Mouse (Mus musculus): ENCODE data around the gene Trpv5. TPM values are rescaled to one million over a fixed set of nuclear protein-coding genes. Genes with fewer than 3 reads are reported as not detected.

The Trpv5 gene
- polyA plus RNA-seq, 1 experiment from 2014 or later = not detected

GRCm38 (mm10) chr6:41681656-41682055 is 1.1 kb upstream of the Trpv5 start:
- H3K4me3 ChIP-seq (replicated peaks) = no peak overlapping the region
- WGBS = 91% methylated on average over 5 of the region's 5 CpGs
- no peaks in the 10 kb centered on the region for H3K9me3 ChIP-seq
- no peak overlapping the region for H3K9ac ChIP-seq (replicated peaks)
- H3K4me2 ChIP-seq (replicated peaks) = no peak overlapping the region
- ATAC-seq = no peak
- no peak overlapping the region for H3K27ac ChIP-seq
- H3K4me1 ChIP-seq (replicated peaks) = no peaks in the 10 kb centered on the region
- no peaks in the 10 kb centered on the region for H3K27me3 ChIP-seq
- H3K36me3 ChIP-seq = no peaks in the 10 kb centered on the region

GRCm38 (mm10) chr6:41676530-41676929 is 4.0 kb downstream of the Trpv5 start:
- ATAC-seq = no peak
- Histone ChIP-seq H3K9me3 (no peaks in the 10 kb centered on the region), H3K27ac (no peak overlapping the region), H3K4me3 (replicated peaks) (no peak overlapping the region), H3K36me3 (no peaks in the 10 kb centered on the region), H3K4me2 (replicated peaks) (no peak overlapping the region), H3K27me3 (no peaks in the 10 kb centered on the region), H3K9ac (replicated peaks) (no peak overlapping the region), H3K4me1 (replicated peaks) (no peaks in the 10 kb centered on the region)
- WGBS = 97% methylated on average over 2 of the region's 2 CpGs

DNA sequence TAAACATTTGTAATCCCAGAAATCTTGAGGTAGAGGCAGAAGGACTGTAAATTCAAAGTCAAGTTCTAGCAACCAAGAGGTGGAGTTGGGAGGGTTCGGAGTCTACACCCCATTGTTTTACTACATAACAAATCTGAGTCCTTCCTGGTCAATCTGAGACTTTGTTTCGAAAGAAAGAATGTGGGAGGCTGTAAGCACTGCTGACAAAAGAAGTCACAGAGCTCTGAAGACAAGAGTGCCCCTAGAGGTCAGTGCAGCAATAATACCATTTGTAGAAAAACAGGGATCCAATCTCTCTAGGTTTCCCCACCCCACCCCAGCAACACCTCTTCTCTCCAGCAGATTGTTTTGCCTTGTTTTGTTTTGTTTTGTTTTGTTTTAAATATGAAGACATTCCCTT is 18.2 kb downstream of the Trpv5 start:
- whole genome bisulfite sequencing = 34% methylated on average over 2 of the region's 2 CpGs
- no peak overlapping the region for H3K9ac ChIP-seq (replicated peaks)
- ATAC-seq = no peak

DNA sequence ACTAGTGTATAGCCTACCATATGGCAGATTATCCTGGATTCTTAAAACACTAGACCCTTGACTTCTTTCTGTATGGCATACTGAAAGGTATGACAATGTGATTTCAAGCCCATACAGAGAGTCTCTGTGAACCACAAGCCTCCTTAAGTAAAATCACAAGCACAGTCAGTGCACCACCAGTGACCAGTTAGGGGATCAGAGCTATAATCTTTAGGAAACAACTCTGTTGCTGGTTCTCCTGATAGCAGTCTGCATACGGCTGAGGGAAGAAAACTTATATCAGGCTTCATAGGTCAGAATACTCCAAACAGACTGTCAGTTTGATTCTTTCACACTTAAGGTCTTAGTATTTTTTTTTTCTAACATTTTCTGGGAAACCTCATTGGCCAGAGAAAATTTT is 22.1 kb downstream of the Trpv5 start:
- no peak for ATAC-seq
- 77% methylated on average over 1 of the region's 1 CpGs for WGBS
- Histone ChIP-seq H3K27ac (no peak overlapping the region), H3K27me3 (no peaks in the 10 kb centered on the region), H3K9me3 (no peaks in the 10 kb centered on the region), H3K4me1 (replicated peaks) (no peaks in the 10 kb centered on the region), H3K9ac (replicated peaks) (no peak overlapping the region), H3K4me2 (replicated peaks) (no peak overlapping the region), H3K36me3 (no peaks in the 10 kb centered on the region), H3K4me3 (replicated peaks) (no peak overlapping the region)

More for the DNA sequence above, 18.2 kb downstream of the Trpv5 start:
- no peaks in the 10 kb centered on the region for H3K9me3 ChIP-seq
- H3K4me1 ChIP-seq (replicated peaks) = no peaks in the 10 kb centered on the region
- H3K4me2 ChIP-seq (replicated peaks) = no peak overlapping the region
- H3K36me3 ChIP-seq = no peaks in the 10 kb centered on the region
- H3K27ac ChIP-seq = no peak overlapping the region
- H3K27me3 ChIP-seq = no peaks in the 10 kb centered on the region
- no peak overlapping the region for H3K4me3 ChIP-seq (replicated peaks)

- 92% methylated on average over 8 of the region's 8 CpGs for WGBS
- no peak overlapping the region for H3K27ac ChIP-seq
- no peaks in the 10 kb centered on the region for H3K27me3 ChIP-seq
- no peaks in the 10 kb centered on the region for H3K4me1 ChIP-seq (replicated peaks)
- ATAC-seq = no peak
- no peak overlapping the region for H3K9ac ChIP-seq (replicated peaks)
- no peak overlapping the region for H3K4me2 ChIP-seq (replicated peaks)
- no peak overlapping the region for H3K4me3 ChIP-seq (replicated peaks)
- no peaks in the 10 kb centered on the region for H3K36me3 ChIP-seq
- no peaks in the 10 kb centered on the region for H3K9me3 ChIP-seq
Observed at GRCm38 (mm10) chr6:41654648-41655047, 25.9 kb downstream of the Trpv5 start.

- H3K27ac ChIP-seq = no peak overlapping the region
- ATAC-seq = no peak
- no peak overlapping the region for H3K9ac ChIP-seq (replicated peaks)
- no peaks in the 10 kb centered on the region for H3K4me1 ChIP-seq (replicated peaks)
- WGBS = 95% methylated on average over 5 of the region's 5 CpGs
- H3K4me3 ChIP-seq (replicated peaks) = no peak overlapping the region
- H3K36me3 ChIP-seq = no peaks in the 10 kb centered on the region
- H3K27me3 ChIP-seq = no peaks in the 10 kb centered on the region
- H3K9me3 ChIP-seq = no peaks in the 10 kb centered on the region
- no peak overlapping the region for H3K4me2 ChIP-seq (replicated peaks)
Observed at GRCm38 (mm10) chr6:41653173-41653572, 27.4 kb downstream of the Trpv5 start.

DNA sequence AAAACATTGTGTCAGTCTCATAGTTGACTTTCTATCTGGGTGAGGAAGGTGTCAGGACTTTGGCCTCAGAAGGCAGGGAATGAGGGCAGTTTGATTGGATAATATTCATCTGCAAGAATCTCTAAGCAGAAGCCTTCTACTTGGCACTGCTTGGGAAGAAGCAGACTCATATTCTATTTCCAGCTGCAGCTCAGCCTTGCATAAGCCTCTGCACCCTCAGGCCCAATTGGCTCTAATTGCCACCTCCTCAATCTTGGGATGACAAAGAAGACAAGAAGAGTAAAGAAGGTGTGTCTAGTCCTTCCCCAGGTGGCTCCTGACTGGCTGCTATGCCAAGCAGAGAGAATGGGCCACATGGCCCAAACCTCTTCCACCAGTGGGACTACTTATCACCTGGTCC is 33.9 kb downstream of the Trpv5 start:
- H3K27ac ChIP-seq = no peak overlapping the region
- H3K4me2 ChIP-seq (replicated peaks) = no peak overlapping the region
- ATAC-seq = no peak
- no peaks in the 10 kb centered on the region for H3K36me3 ChIP-seq
- H3K27me3 ChIP-seq = no peaks in the 10 kb centered on the region
- H3K9me3 ChIP-seq = no peaks in the 10 kb centered on the region
- H3K4me3 ChIP-seq (replicated peaks) = no peak overlapping the region
- no peaks in the 10 kb centered on the region for H3K4me1 ChIP-seq (replicated peaks)
- no peak overlapping the region for H3K9ac ChIP-seq (replicated peaks)

DNA sequence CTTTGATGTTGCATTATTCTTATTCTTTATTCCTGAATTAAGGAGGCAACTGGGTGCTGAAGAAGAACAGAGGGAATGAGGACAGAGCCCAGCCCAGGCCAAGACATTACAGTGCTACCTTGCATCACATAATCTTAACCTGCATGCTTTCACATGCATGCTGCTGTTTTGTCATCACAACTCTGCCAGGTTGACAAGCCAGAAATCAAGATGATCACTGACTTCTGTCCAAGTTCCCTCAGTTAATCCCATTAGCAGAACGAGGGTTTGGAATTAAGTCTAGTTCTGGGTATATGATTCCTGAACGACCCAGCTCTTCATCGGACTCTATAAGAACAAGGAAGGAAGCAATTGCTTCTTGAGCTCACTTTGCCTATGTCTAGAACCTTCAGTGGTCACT is 34.3 kb downstream of the Trpv5 start:
- H3K9ac ChIP-seq (replicated peaks) = no peak overlapping the region
- WGBS = 83% methylated on average over 3 of the region's 3 CpGs
- ATAC-seq = no peak
- no peak overlapping the region for H3K27ac ChIP-seq
- no peaks in the 10 kb centered on the region for H3K27me3 ChIP-seq
- H3K4me3 ChIP-seq (replicated peaks) = no peak overlapping the region
- H3K9me3 ChIP-seq = no peaks in the 10 kb centered on the region
- H3K4me2 ChIP-seq (replicated peaks) = no peak overlapping the region
- H3K4me1 ChIP-seq (replicated peaks) = no peaks in the 10 kb centered on the region
- H3K36me3 ChIP-seq = no peaks in the 10 kb centered on the region

- H3K4me1 ChIP-seq (replicated peaks) = no peaks in the 10 kb centered on the region
- ATAC-seq = no peak
Observed at GRCm38 (mm10) chr6:41643227-41643626, 37.3 kb downstream of the Trpv5 start.

GRCm38 (mm10) chr6:41642765-41643164 is 37.8 kb downstream of the Trpv5 start:
- H3K27me3 ChIP-seq = no peaks in the 10 kb centered on the region
- no peaks in the 10 kb centered on the region for H3K4me1 ChIP-seq (replicated peaks)
- no peak overlapping the region for H3K9ac ChIP-seq (replicated peaks)
- ATAC-seq = no peak
- H3K27ac ChIP-seq = no peak overlapping the region
- no peaks in the 10 kb centered on the region for H3K9me3 ChIP-seq
- no peak overlapping the region for H3K4me2 ChIP-seq (replicated peaks)
- H3K4me3 ChIP-seq (replicated peaks) = no peak overlapping the region
- H3K36me3 ChIP-seq = no peaks in the 10 kb centered on the region
- WGBS = 92% methylated on average over 4 of the region's 4 CpGs

More at GRCm38 (mm10) chr6:41643227-41643626, 37.3 kb downstream of the Trpv5 start:
- Histone ChIP-seq H3K9ac (replicated peaks) (no peak overlapping the region), H3K27me3 (no peaks in the 10 kb centered on the region), H3K27ac (no peak overlapping the region), H3K4me3 (replicated peaks) (no peak overlapping the region), H3K4me2 (replicated peaks) (no peak overlapping the region), H3K9me3 (no peaks in the 10 kb centered on the region), H3K36me3 (no peaks in the 10 kb centered on the region)
- 92% methylated on average over 3 of the region's 3 CpGs for WGBS

DNA sequence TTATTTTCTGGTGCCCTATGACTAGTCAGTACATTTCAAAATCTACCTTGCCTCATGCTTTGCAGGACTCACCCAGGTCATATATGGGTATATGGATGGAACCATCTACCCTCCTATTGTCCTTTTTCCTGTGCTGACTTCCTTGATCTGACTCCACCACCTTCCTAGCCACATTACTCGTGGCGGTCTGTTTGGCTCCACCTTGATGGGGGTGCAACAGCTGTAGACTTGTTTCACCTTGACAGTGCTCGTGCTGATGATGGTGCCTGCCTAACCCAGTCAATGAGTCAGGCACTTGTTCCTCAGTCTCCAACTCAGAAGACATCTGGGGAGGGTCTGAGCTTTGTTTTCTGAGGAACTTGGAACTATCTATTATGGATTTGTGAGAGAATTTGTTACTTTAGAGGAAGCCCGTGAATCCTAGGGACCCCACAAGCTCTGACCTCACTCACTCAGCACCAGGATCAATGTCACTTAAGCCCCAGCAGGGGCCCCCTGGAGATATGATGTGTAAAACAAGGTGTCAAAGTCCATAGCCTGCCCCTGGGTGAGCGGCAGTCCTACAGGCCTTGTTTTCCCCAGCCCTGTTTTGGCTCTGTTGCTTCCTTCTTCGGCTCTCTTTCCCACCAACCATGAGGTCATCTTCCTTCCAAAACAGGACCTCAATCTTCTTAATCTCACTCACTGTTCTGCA is 39.2 kb downstream of the Trpv5 start:
- Histone ChIP-seq H3K27ac (no peak overlapping the region), H3K9me3 (no peaks in the 10 kb centered on the region), H3K27me3 (no peaks in the 10 kb centered on the region), H3K9ac (replicated peaks) (no peak overlapping the region), H3K4me1 (replicated peaks) (no peaks in the 10 kb centered on the region), H3K36me3 (no peaks in the 10 kb centered on the region), H3K4me2 (replicated peaks) (no peak overlapping the region), H3K4me3 (replicated peaks) (no peak overlapping the region)
- 90% methylated on average over 6 of the region's 6 CpGs for WGBS
- ATAC-seq = no peak

GRCm38 (mm10) chr6:41640449-41640848 is 40.1 kb downstream of the Trpv5 start:
- no peak overlapping the region for H3K9ac ChIP-seq (replicated peaks)
- no peak for ATAC-seq

GRCm38 (mm10) chr6:41637927-41638506 is 42.6 kb downstream of the Trpv5 start:
- no peaks in the 10 kb centered on the region for H3K36me3 ChIP-seq
- no peak overlapping the region for H3K4me3 ChIP-seq (replicated peaks)
- ATAC-seq = no peak
- no peak overlapping the region for H3K4me2 ChIP-seq (replicated peaks)
- no peak overlapping the region for H3K9ac ChIP-seq (replicated peaks)
- no peak overlapping the region for H3K27ac ChIP-seq
- H3K9me3 ChIP-seq = no peaks in the 10 kb centered on the region
- WGBS = 85% methylated on average over 6 of the region's 6 CpGs
- no peaks in the 10 kb centered on the region for H3K4me1 ChIP-seq (replicated peaks)
- H3K27me3 ChIP-seq = no peaks in the 10 kb centered on the region

More at GRCm38 (mm10) chr6:41640449-41640848, 40.1 kb downstream of the Trpv5 start:
- Histone ChIP-seq H3K4me3 (replicated peaks) (no peak overlapping the region), H3K27ac (no peak overlapping the region), H3K9me3 (no peaks in the 10 kb centered on the region), H3K27me3 (no peaks in the 10 kb centered on the region), H3K36me3 (no peaks in the 10 kb centered on the region), H3K4me1 (replicated peaks) (no peaks in the 10 kb centered on the region), H3K4me2 (replicated peaks) (no peak overlapping the region)
- 60% methylated on average over 3 of the region's 3 CpGs for whole genome bisulfite sequencing

All from midbrain, embryonic 13.5 days (tissue).